Mouse (Mus musculus): ENCODE measurements around the gene Dohh. TPM values are rescaled to one million over a fixed set of nuclear protein-coding genes. Genes with fewer than 3 reads are reported as not detected.
A peak's percentile ranks its signal among the peaks of the same experiment; 100 is the strongest.

The Dohh gene
- polyA plus RNA-seq, 1 experiment: 52.9 TPM

- H3K27me3 ChIP-seq (ENCODE audit: control insufficient read depth, insufficient read depth, low read length, poor library complexity, severe bottlenecking): no peaks in the 10 kb centered on the region
- no peak overlapping the region for H3K4me3 ChIP-seq (ENCODE audit: low read depth, low read length)
- H3K27ac ChIP-seq (ENCODE audit: insufficient read depth, low read length): 0 out of 2 replicates have a peak overlapping the region, but pooled peaks have one; percentile 24
- no peaks in the 10 kb centered on the region for H3K36me3 ChIP-seq (ENCODE audit: control insufficient read depth, insufficient read depth, low read length, poor library complexity, severe bottlenecking)
- no peaks in the 10 kb centered on the region for H3K9me3 ChIP-seq (replicated peaks; ENCODE audit: control insufficient read depth, insufficient read depth, low read length, poor library complexity, severe bottlenecking)
- TF ChIP-seq EP300 (IDR thresholded peaks at IDR 0.05; ENCODE audit: insufficient read depth, low read depth, low read length): no peak
- TF ChIP-seq CTCF (IDR thresholded peaks at IDR 0.05; ENCODE audit: low read depth, low read length): no peak
- TF ChIP-seq POLR2A (IDR thresholded peaks at IDR 0.05; ENCODE audit: insufficient read depth, low read length): no peak
- no peak overlapping the region for H3K9ac ChIP-seq (ENCODE audit: low read depth, poor library complexity, severe bottlenecking)
- H3K4me1 ChIP-seq (ENCODE audit: control insufficient read depth, insufficient read depth, low read length): peaks cover 33% of the 10 kb centered on the region
These were observed 26.1 kb downstream of the Dohh start for GRCm38 (mm10) chr10:81410350-81410749.

- Histone ChIP-seq H3K4me1 (ENCODE audit: control insufficient read depth, insufficient read depth, low read length) (peaks cover 39% of the 10 kb centered on the region), H3K9me3 (replicated peaks; ENCODE audit: control insufficient read depth, insufficient read depth, low read length, poor library complexity, severe bottlenecking) (no peaks in the 10 kb centered on the region), H3K27ac (ENCODE audit: insufficient read depth, low read length) (no peak overlapping the region), H3K9ac (ENCODE audit: low read depth, poor library complexity, severe bottlenecking) (no peak overlapping the region), H3K4me3 (ENCODE audit: low read depth, low read length) (no peak overlapping the region), H3K27me3 (ENCODE audit: control insufficient read depth, insufficient read depth, low read length, poor library complexity, severe bottlenecking) (no peaks in the 10 kb centered on the region), H3K36me3 (ENCODE audit: control insufficient read depth, insufficient read depth, low read length, poor library complexity, severe bottlenecking) (no peaks in the 10 kb centered on the region)
- TF ChIP-seq CTCF (IDR thresholded peaks at IDR 0.05; ENCODE audit: low read depth, low read length) (no peak), EP300 (IDR thresholded peaks at IDR 0.05; ENCODE audit: insufficient read depth, low read depth, low read length) (no peak), POLR2A (IDR thresholded peaks at IDR 0.05; ENCODE audit: insufficient read depth, low read length) (no peak)
These were observed 26.8 kb downstream of the Dohh start for GRCm38 (mm10) chr10:81410981-81411380.

- no peaks in the 10 kb centered on the region for H3K36me3 ChIP-seq (ENCODE audit: control insufficient read depth, insufficient read depth, low read length, poor library complexity, severe bottlenecking)
- no peak for TF ChIP-seq EP300 (IDR thresholded peaks at IDR 0.05; ENCODE audit: insufficient read depth, low read depth, low read length)
- no peak for TF ChIP-seq POLR2A (IDR thresholded peaks at IDR 0.05; ENCODE audit: insufficient read depth, low read length)
- no peak for TF ChIP-seq CTCF (IDR thresholded peaks at IDR 0.05; ENCODE audit: low read depth, low read length)
- no peak overlapping the region for H3K9ac ChIP-seq (ENCODE audit: low read depth, poor library complexity, severe bottlenecking)
- H3K4me3 ChIP-seq (ENCODE audit: low read depth, low read length): no peak overlapping the region
- H3K27ac ChIP-seq (ENCODE audit: insufficient read depth, low read length): no peak overlapping the region
- H3K9me3 ChIP-seq (replicated peaks; ENCODE audit: control insufficient read depth, insufficient read depth, low read length, poor library complexity, severe bottlenecking): no peaks in the 10 kb centered on the region
- peaks cover 39% of the 10 kb centered on the region for H3K4me1 ChIP-seq (ENCODE audit: control insufficient read depth, insufficient read depth, low read length)
- H3K27me3 ChIP-seq (ENCODE audit: control insufficient read depth, insufficient read depth, low read length, poor library complexity, severe bottlenecking): no peaks in the 10 kb centered on the region
These were observed 27.5 kb downstream of the Dohh start for GRCm38 (mm10) chr10:81411471-81412400.

GRCm38 (mm10) chr10:81412586-81413309, 28.5 kb downstream of the Dohh start:
- H3K4me1 ChIP-seq (ENCODE audit: control insufficient read depth, insufficient read depth, low read length): peaks cover 41% of the 10 kb centered on the region
- TF ChIP-seq POLR2A (IDR thresholded peaks at IDR 0.05; ENCODE audit: insufficient read depth, low read length) (no peak), CTCF (IDR thresholded peaks at IDR 0.05; ENCODE audit: low read depth, low read length) (no peak), EP300 (IDR thresholded peaks at IDR 0.05; ENCODE audit: insufficient read depth, low read depth, low read length) (no peak)
- no peak overlapping the region for H3K9ac ChIP-seq (ENCODE audit: low read depth, poor library complexity, severe bottlenecking)
- no peak overlapping the region for H3K27ac ChIP-seq (ENCODE audit: insufficient read depth, low read length)
- no peaks in the 10 kb centered on the region for H3K27me3 ChIP-seq (ENCODE audit: control insufficient read depth, insufficient read depth, low read length, poor library complexity, severe bottlenecking)
- H3K4me3 ChIP-seq (ENCODE audit: low read depth, low read length): no peak overlapping the region
- no peaks in the 10 kb centered on the region for H3K36me3 ChIP-seq (ENCODE audit: control insufficient read depth, insufficient read depth, low read length, poor library complexity, severe bottlenecking)
- no peaks in the 10 kb centered on the region for H3K9me3 ChIP-seq (replicated peaks; ENCODE audit: control insufficient read depth, insufficient read depth, low read length, poor library complexity, severe bottlenecking)

- peak overlapping the region; percentile 45 for H3K4me3 ChIP-seq (ENCODE audit: low read depth, low read length)
- H3K9me3 ChIP-seq (replicated peaks; ENCODE audit: control insufficient read depth, insufficient read depth, low read length, poor library complexity, severe bottlenecking): no peaks in the 10 kb centered on the region
- H3K9ac ChIP-seq (ENCODE audit: low read depth, poor library complexity, severe bottlenecking): 0 out of 2 replicates have a peak overlapping the region, but pooled peaks have one; percentile 18
- peaks cover 39% of the 10 kb centered on the region for H3K4me1 ChIP-seq (ENCODE audit: control insufficient read depth, insufficient read depth, low read length)
- H3K36me3 ChIP-seq (ENCODE audit: control insufficient read depth, insufficient read depth, low read length, poor library complexity, severe bottlenecking): no peaks in the 10 kb centered on the region
- H3K27me3 ChIP-seq (ENCODE audit: control insufficient read depth, insufficient read depth, low read length, poor library complexity, severe bottlenecking): no peaks in the 10 kb centered on the region
- H3K27ac ChIP-seq (ENCODE audit: insufficient read depth, low read length): peak overlapping the region; percentile 68; the same call in 1 of the 2 replicates
- TF ChIP-seq POLR2A (IDR thresholded peaks at IDR 0.05; ENCODE audit: insufficient read depth, low read length): no peak
- no peak for TF ChIP-seq EP300 (IDR thresholded peaks at IDR 0.05; ENCODE audit: insufficient read depth, low read depth, low read length)
These were observed 29.4 kb downstream of the Dohh start for GRCm38 (mm10) chr10:81413310-81414261.
